Mouse (Mus musculus) stomach, postnatal 0 days (tissue): ENCODE measurements around the gene Mapk12.

Experiments
- CTCF ChIP-seq: IDR thresholded peaks from 2 replicates; pipeline ENCODE4 v1.5.1; 2016; ENCODE audit warnings: antibody characterized with exemption, low read depth, mild to moderate bottlenecking, moderate library complexity
- EP300 ChIP-seq: optimal IDR thresholded peaks from 2 replicates; pipeline ENCODE3; 2016; ENCODE audit warnings: antibody characterized with exemption

GRCm38 (mm10) chr15:89177121-89177520 is 36.6 kb upstream of the Mapk12 start:
- TF ChIP-seq CTCF (no peak), EP300 (no peak)
